Mouse (Mus musculus) forebrain, embryonic 15.5 days (tissue): ENCODE data around the gene Gm11554. TPM values are rescaled to one million over a fixed set of nuclear protein-coding genes. Genes with fewer than 3 reads are reported as not detected.

Experiments used
- ATAC-seq: fragments of 200-750 bp; cut with Nextera tagmentation; replicated peaks from 2 replicates; pipeline ENCODE4 v1.8.0; 2017; ENCODE audit warnings: mild to moderate bottlenecking, moderate TSS enrichment, moderate library complexity
- H3K27ac ChIP-seq: fragments of 300-500 bp; sonication (generic); replicated peaks from 2 replicates; pipeline ENCODE4 v1.5.1; 2015; ENCODE audit warnings: mild to moderate bottlenecking, inconsistent platforms
- H3K27me3 ChIP-seq: fragments of 300-500 bp; sonication (generic); 2 replicates; pipeline ENCODE4 v1.6.1; 2015; ENCODE audit warnings: inconsistent platforms
- H3K36me3 ChIP-seq: fragments of 300-500 bp; sonication (generic); 2 replicates; pipeline ENCODE4 v1.6.1; 2015; ENCODE audit warnings: mild to moderate bottlenecking, inconsistent platforms
- H3K4me1 ChIP-seq: fragments of 300-500 bp; sonication (generic); 2 replicates; pipeline ENCODE4 v1.6.1; 2015; ENCODE audit warnings: inconsistent platforms
- H3K4me2 ChIP-seq: fragments of 300-500 bp; sonication (generic); replicated peaks from 2 replicates; pipeline ENCODE4 v1.6.1; 2015; ENCODE audit warnings: mild to moderate bottlenecking, inconsistent platforms
- H3K4me3 ChIP-seq: fragments of 300-500 bp; sonication (generic); 2 replicates; pipeline ENCODE4 v1.5.1; 2015; ENCODE audit warnings: mild to moderate bottlenecking, inconsistent platforms
- H3K9ac ChIP-seq: fragments of 300-500 bp; sonication (generic); replicated peaks from 2 replicates; pipeline ENCODE4 v1.6.1; 2015; ENCODE audit warnings: mild to moderate bottlenecking, inconsistent platforms
- H3K9me3 ChIP-seq: fragments of 300-500 bp; sonication (generic); 2 replicates; pipeline ENCODE4 v1.6.1; 2016; ENCODE audit warnings: inconsistent platforms
- WGBS: fragments of 180-500 bp; shearing (Covaris S2); methylation state at CpG from one replicate; pipeline ENCODE4 v1.1.7; 2015; ENCODE audit warnings: mixed read lengths; 5-methylcytosine and 5-hydroxymethylcytosine counted together
- polyA plus RNA-seq: library from polyadenylated mRNA; unstranded; fragments of >200 nt; fragmentation: Nextera tagmentation; extraction: Ambion mirVana; gene quantifications from 2 replicates; pipeline ENCODE4 v1.2.1, GENCODE M21; 2015

The Gm11554 gene
- polyA plus RNA-seq, 1 experiment from 2014 or later = not detected

- no peaks in the 10 kb centered on the region for H3K9me3 ChIP-seq
These were observed 35.8 kb downstream of the Gm11554 start for GRCm38 (mm10) chr11:99768410-99768809.

GRCm38 (mm10) chr11:99758877-99759276 lies 45.4 kb downstream of the Gm11554 start:
- no peaks in the 10 kb centered on the region for H3K4me1 ChIP-seq
- no peaks in the 10 kb centered on the region for H3K27me3 ChIP-seq
- H3K9ac ChIP-seq = no peak overlapping the region
- H3K4me2 ChIP-seq = no peak overlapping the region
- H3K4me3 ChIP-seq = no peak overlapping the region
- no peaks in the 10 kb centered on the region for H3K9me3 ChIP-seq
- no peaks in the 10 kb centered on the region for H3K36me3 ChIP-seq
- ATAC-seq = no peak
- WGBS = 94% methylated on average over 1 of the region's 1 CpGs
- H3K27ac ChIP-seq = no peak overlapping the region

More at GRCm38 (mm10) chr11:99768410-99768809, 35.8 kb downstream of the Gm11554 start:
- no peak overlapping the region for H3K9ac ChIP-seq
- H3K4me2 ChIP-seq = no peak overlapping the region
- H3K27me3 ChIP-seq = no peaks in the 10 kb centered on the region
- ATAC-seq = no peak
- no peaks in the 10 kb centered on the region for H3K36me3 ChIP-seq
- H3K4me1 ChIP-seq = no peaks in the 10 kb centered on the region
- no peak overlapping the region for H3K27ac ChIP-seq
- no peak overlapping the region for H3K4me3 ChIP-seq
- WGBS = 66% methylated on average over 2 of the region's 2 CpGs

Other genes starting within 250 kb of the Gm11554 start
- not detected in 2 replicates for gene Krtap3-2, start 247.6 kb downstream of the Gm11554 start, polyA plus RNA-seq
- not detected in 2 replicates for gene Gm11939, start 245.0 kb downstream of the Gm11554 start, polyA plus RNA-seq
- not detected in 2 replicates for gene Krtap3-1, start 237.8 kb downstream of the Gm11554 start, polyA plus RNA-seq
- not detected in 2 replicates for gene Krtap1-5, start 223.4 kb downstream of the Gm11554 start, polyA plus RNA-seq
- gene Krtap1-4, start 220.8 kb downstream of the Gm11554 start, polyA plus RNA-seq = not detected in 2 replicates
- gene Krtap1-3, start 213.1 kb downstream of the Gm11554 start, polyA plus RNA-seq = not detected in 2 replicates
- gene Krtap9-3, start 206.3 kb downstream of the Gm11554 start, polyA plus RNA-seq = not detected in 2 replicates
- not detected in 2 replicates for gene Gm11938, start 201.1 kb downstream of the Gm11554 start, polyA plus RNA-seq
- gene Gm11937, start 194.3 kb downstream of the Gm11554 start, polyA plus RNA-seq = not detected in 2 replicates
- not detected in 2 replicates for gene Krtap2-4, start 189.6 kb downstream of the Gm11554 start, polyA plus RNA-seq
- not detected in 2 replicates for gene Gm11562, start 184.0 kb downstream of the Gm11554 start, polyA plus RNA-seq
- not detected in 2 replicates for gene Krtap4-1, start 176.2 kb downstream of the Gm11554 start, polyA plus RNA-seq
- gene Krtap4-2, start 169.4 kb downstream of the Gm11554 start, polyA plus RNA-seq = not detected in 2 replicates
- gene Krtap4-7, start 160.4 kb downstream of the Gm11554 start, polyA plus RNA-seq = not detected in 2 replicates
- not detected in 2 replicates for gene Gm11555, start 154.2 kb downstream of the Gm11554 start, polyA plus RNA-seq
- gene Gm11563, start 145.5 kb downstream of the Gm11554 start, polyA plus RNA-seq = not detected in 2 replicates
- gene Krtap4-6, start 138.5 kb downstream of the Gm11554 start, polyA plus RNA-seq = not detected in 2 replicates
- not detected in 2 replicates for gene Gm14190, start 113.7 kb downstream of the Gm11554 start, polyA plus RNA-seq
- not detected in 2 replicates for gene Gm14180, start 70.2 kb downstream of the Gm11554 start, polyA plus RNA-seq
- gene Gm11595, start 31.5 kb downstream of the Gm11554 start, polyA plus RNA-seq = not detected in 2 replicates
- gene Krtap4-8, start 23.7 kb downstream of the Gm11554 start, polyA plus RNA-seq = not detected in 2 replicates
- not detected in 2 replicates for gene Krtap4-9, start 19.2 kb downstream of the Gm11554 start, polyA plus RNA-seq
- not detected in 2 replicates for gene Gm11596, start 11.0 kb downstream of the Gm11554 start, polyA plus RNA-seq
- gene Gm11569, start 5.5 kb downstream of the Gm11554 start, polyA plus RNA-seq = not detected in 2 replicates
- gene Krtap4-13, start 5.4 kb upstream of the Gm11554 start, polyA plus RNA-seq = not detected in 2 replicates
- not detected in 2 replicates for gene Gm11564, start 11.2 kb upstream of the Gm11554 start, polyA plus RNA-seq
- not detected in 2 replicates for gene 2300003K06Rik, start 33.6 kb upstream of the Gm11554 start, polyA plus RNA-seq
- not detected in 2 replicates for gene Krtap4-16, start 47.2 kb upstream of the Gm11554 start, polyA plus RNA-seq
- gene Gm11568, start 53.5 kb upstream of the Gm11554 start, polyA plus RNA-seq = not detected in 2 replicates
- not detected in 2 replicates for gene Gm11559, start 60.0 kb upstream of the Gm11554 start, polyA plus RNA-seq
- gene Krtap9-1, start 68.9 kb upstream of the Gm11554 start, polyA plus RNA-seq = not detected in 2 replicates
- gene Gm11567, start 74.7 kb upstream of the Gm11554 start, polyA plus RNA-seq = not detected in 2 replicates
- not detected in 2 replicates for gene Krtap31-1, start 103.5 kb upstream of the Gm11554 start, polyA plus RNA-seq
- gene Gm11565, start 110.3 kb upstream of the Gm11554 start, polyA plus RNA-seq = not detected in 2 replicates
- gene Krtap31-2, start 131.8 kb upstream of the Gm11554 start, polyA plus RNA-seq = not detected in 2 replicates
- gene Krtap9-5, start 144.0 kb upstream of the Gm11554 start, polyA plus RNA-seq = not detected in 2 replicates
- gene Krtap29-1, start 174.6 kb upstream of the Gm11554 start, polyA plus RNA-seq = not detected in 2 replicates
- not detected in 2 replicates for gene Krtap16-1, start 182.2 kb upstream of the Gm11554 start, polyA plus RNA-seq
- gene Krtap17-1, start 189.5 kb upstream of the Gm11554 start, polyA plus RNA-seq = not detected in 2 replicates
- not detected in 2 replicates for gene Krt33a, start 211.8 kb upstream of the Gm11554 start, polyA plus RNA-seq
- gene Krt33b, start 225.4 kb upstream of the Gm11554 start, polyA plus RNA-seq = not detected in 2 replicates
- gene Krt34, start 237.1 kb upstream of the Gm11554 start, polyA plus RNA-seq = not detected in 2 replicates
- not detected in 2 replicates for gene Krt31, start 246.1 kb upstream of the Gm11554 start, polyA plus RNA-seq